Mouse (Mus musculus) forebrain, embryonic 16.5 days (tissue): ENCODE measurements around the gene Gprc5c. TPM values are rescaled to one million over a fixed set of nuclear protein-coding genes. Genes with fewer than 3 reads are reported as not detected.

Experiments
- ATAC-seq: fragments of 200-750 bp; cut with Nextera tagmentation; 2 replicates; pipeline ENCODE4 v1.8.0; 2017; ENCODE audit warnings: mild to moderate bottlenecking, moderate library complexity
- H3K27ac ChIP-seq: fragments of 300-500 bp; sonication (generic); 2 replicates; pipeline ENCODE4 v1.5.1; 2014; ENCODE audit warnings: low read length, control low read depth
- H3K27me3 ChIP-seq: fragments of 300-500 bp; sonication (generic); replicated peaks from 2 replicates; pipeline ENCODE4 v1.6.1; 2014; ENCODE audit warnings: low read length; ENCODE audit not compliant: control insufficient read depth, insufficient read depth
- H3K36me3 ChIP-seq: fragments of 300-500 bp; sonication (generic); 2 replicates; pipeline ENCODE4 v1.6.1; 2014; ENCODE audit not compliant: control insufficient read depth, insufficient read depth
- H3K4me1 ChIP-seq: fragments of 300-500 bp; sonication (generic); replicated peaks from 2 replicates; pipeline ENCODE4 v1.6.1; 2014; ENCODE audit warnings: low read length; ENCODE audit not compliant: control insufficient read depth, insufficient read depth
- H3K4me2 ChIP-seq: fragments of 300-500 bp; sonication (generic); 2 replicates; pipeline ENCODE4 v1.6.1; 2014; ENCODE audit warnings: mild to moderate bottlenecking, low read length, control low read depth
- H3K4me3 ChIP-seq: fragments of 300-500 bp; sonication (generic); replicated peaks from 2 replicates; pipeline ENCODE4 v1.5.1; 2014; ENCODE audit warnings: mild to moderate bottlenecking, low read length, control low read depth
- H3K9ac ChIP-seq: fragments of 300-500 bp; sonication (generic); replicated peaks from 2 replicates; pipeline ENCODE4 v1.6.1; 2014; ENCODE audit warnings: low read depth, low read length, control low read depth
- H3K9me3 ChIP-seq: fragments of 300-500 bp; sonication (generic); 2 replicates; pipeline ENCODE4 v1.6.1; 2016; ENCODE audit warnings: low read length; ENCODE audit not compliant: control insufficient read depth
- WGBS: fragments of 180-500 bp; shearing (Covaris S2); extraction: QIAGEN DNeasy Blood & Tissue Kit; methylation state at CpG from one replicate; pipeline ENCODE4 v1.1.7; 2014; 5-methylcytosine and 5-hydroxymethylcytosine counted together
- polyA plus RNA-seq: library from polyadenylated mRNA; unstranded; fragments of >200 nt; fragmentation: Nextera tagmentation; extraction: Ambion mirVana; gene quantifications from 2 replicates; pipeline ENCODE4 v1.2.1, GENCODE M21; 2015

Gprc5c gene
- polyA plus RNA-seq, 1 experiment from 2014 or later = 6.1 TPM

DNA sequence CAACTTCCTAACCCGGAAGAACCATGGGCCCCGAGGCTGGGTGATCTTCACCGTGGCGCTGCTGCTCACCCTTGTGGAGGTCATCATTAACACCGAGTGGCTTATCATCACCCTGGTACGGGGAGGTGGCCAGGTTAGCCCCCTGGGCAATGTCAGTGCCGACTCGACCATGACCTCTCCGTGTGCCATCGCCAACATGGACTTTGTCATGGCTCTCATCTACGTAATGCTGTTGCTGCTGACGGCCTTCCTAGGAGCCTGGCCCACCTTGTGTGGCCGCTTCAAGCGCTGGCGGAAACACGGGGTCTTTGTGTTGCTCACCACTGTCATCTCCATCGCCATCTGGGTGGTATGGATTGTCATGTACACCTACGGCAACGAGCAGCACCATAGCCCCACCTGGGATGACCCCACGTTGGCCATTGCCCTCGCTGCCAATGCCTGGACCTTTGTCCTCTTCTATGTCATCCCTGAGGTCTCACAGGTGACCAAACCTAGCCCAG lies 13.0 kb downstream of the Gprc5c start:
- Histone ChIP-seq H3K27ac (no peak overlapping the region), H3K9ac (no peak overlapping the region), H3K4me1 (peaks cover 4% of the 10 kb centered on the region; the same call in 1 of the 2 replicates), H3K36me3 (no peaks in the 10 kb centered on the region), H3K4me2 (no peak overlapping the region), H3K4me3 (no peak overlapping the region), H3K9me3 (no peaks in the 10 kb centered on the region), H3K27me3 (no peaks in the 10 kb centered on the region)
- ATAC-seq = no peak
- WGBS = 93% methylated on average over 21 of the region's 21 CpGs

DNA sequence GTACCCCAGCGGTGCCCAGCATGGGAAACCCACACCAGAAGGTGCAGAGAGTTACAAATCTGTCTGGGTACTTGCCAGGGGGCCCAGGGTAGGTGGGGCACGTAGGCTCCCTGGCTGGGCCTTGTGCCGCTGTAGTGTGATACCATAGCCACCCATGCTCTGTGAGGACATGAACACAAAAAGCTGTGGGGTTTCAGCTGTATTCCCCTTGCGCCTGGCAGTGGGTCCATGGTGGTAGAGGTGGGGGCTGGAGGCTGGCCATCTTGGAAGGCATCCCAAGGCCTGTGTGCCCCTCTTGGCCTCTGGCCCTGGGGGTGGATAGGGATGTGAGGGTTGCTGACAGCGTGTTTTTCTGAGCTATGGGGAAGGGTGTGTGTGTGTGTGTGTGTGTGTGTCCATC lies 15.0 kb downstream of the Gprc5c start:
- H3K36me3 ChIP-seq = no peaks in the 10 kb centered on the region
- peaks cover 4% of the 10 kb centered on the region; the same call in 1 of the 2 replicates for H3K4me1 ChIP-seq
- 76% methylated on average over 5 of the region's 5 CpGs for WGBS
- no peak overlapping the region for H3K9ac ChIP-seq
- no peaks in the 10 kb centered on the region for H3K9me3 ChIP-seq
- H3K4me3 ChIP-seq = no peak overlapping the region
- no peaks in the 10 kb centered on the region for H3K27me3 ChIP-seq
- no peak for ATAC-seq
- no peak overlapping the region for H3K4me2 ChIP-seq
- H3K27ac ChIP-seq = no peak overlapping the region

DNA sequence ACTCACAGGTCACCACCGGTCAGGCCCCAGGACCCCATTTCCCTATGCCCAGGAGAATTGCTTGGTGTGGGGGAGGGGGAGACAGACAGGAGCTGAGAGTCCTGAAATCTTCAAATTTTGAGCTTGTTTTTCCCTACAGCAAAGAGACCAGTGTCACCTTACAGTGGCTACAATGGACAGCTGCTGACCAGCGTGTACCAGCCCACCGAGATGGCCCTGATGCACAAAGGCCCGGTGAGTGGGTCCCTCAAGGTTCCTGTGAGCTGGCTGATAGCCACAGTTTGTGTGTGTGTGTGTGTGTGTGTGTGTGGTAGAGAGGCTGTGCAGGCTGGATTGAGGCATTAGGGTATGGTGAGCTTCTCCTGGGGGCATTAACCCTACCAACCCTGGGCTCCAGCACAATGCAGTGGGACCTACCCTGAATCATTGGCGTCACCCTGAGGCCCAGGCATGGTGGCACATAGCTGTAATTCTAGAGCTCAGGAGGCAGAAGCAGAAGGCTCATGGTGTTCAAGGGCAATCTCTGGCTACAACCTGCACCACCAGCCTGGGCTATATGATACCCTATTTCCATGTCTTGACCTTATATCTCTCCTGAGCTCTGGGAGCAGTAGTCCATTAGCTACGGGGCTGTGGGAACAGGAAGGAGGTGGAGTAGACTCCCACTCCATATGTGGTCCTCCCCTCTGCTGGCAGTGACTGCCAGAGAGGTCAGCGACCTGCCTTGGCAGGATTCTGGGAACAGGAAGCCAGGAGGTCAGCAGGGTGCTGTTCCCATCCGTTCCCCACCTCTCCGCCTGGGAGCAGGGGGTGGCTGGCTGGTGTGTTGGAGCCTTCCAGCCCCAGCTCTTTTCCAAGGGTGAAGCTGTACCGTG lies 15.8 kb downstream of the Gprc5c start:
- H3K9me3 ChIP-seq = no peaks in the 10 kb centered on the region
- H3K27me3 ChIP-seq = no peaks in the 10 kb centered on the region
- H3K4me1 ChIP-seq = peaks cover 4% of the 10 kb centered on the region; the same call in 1 of the 2 replicates
- no peak for ATAC-seq
- no peak overlapping the region for H3K4me2 ChIP-seq
- H3K36me3 ChIP-seq = no peaks in the 10 kb centered on the region
- WGBS = 73% methylated on average over 10 of the region's 10 CpGs
- H3K27ac ChIP-seq = no peak overlapping the region
- no peak overlapping the region for H3K4me3 ChIP-seq
- no peak overlapping the region for H3K9ac ChIP-seq

DNA sequence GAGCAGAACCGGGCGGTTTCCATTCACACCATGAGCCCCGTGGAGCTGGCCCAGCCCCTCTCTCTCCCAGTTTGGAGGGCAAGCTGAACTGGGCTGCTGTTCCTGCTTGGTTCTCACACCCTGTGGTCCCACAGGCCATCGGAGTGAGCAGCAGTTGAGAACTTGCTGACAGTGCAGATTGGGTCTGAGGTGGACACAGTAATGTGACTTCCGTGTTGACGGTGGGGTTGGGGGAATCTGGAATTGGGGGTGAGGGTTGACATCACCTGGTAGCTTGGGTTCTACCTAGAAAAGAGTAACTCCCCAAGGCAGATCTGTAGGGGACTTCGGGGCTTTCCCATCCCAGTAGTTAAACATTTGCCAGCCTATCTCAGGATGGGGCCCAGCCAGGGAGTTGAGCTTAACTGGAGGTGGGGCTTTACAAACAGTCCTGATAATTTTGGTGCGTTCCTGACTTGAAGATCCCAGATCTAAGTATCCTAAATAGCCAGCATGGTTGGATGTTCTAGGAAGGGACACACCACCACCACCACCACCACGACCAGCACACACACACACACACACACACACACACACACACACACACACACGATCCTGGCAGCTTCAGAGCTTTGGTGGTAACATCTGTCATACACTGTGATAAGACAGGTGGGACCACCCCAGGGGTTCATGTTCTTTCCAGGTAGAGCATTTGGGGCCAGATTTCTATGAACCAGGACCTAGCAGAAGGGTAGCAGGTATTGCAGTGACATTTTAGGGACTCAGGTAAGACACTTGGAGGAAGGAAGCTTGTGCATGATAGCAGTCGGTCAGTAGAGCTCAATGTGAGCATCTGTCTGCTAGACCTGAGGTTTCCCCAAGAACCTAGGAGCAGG lies 16.6 kb downstream of the Gprc5c start:
- H3K9me3 ChIP-seq = no peaks in the 10 kb centered on the region
- ATAC-seq = no peak
- no peak overlapping the region; the same call in 1 of the 2 replicates for H3K27ac ChIP-seq
- H3K9ac ChIP-seq = no peak overlapping the region
- WGBS = 87% methylated on average over 11 of the region's 11 CpGs
- no peaks in the 10 kb centered on the region for H3K36me3 ChIP-seq
- H3K4me1 ChIP-seq = peaks cover 4% of the 10 kb centered on the region; the same call in 1 of the 2 replicates
- H3K4me2 ChIP-seq = no peak overlapping the region
- no peak overlapping the region for H3K4me3 ChIP-seq
- no peaks in the 10 kb centered on the region for H3K27me3 ChIP-seq

DNA sequence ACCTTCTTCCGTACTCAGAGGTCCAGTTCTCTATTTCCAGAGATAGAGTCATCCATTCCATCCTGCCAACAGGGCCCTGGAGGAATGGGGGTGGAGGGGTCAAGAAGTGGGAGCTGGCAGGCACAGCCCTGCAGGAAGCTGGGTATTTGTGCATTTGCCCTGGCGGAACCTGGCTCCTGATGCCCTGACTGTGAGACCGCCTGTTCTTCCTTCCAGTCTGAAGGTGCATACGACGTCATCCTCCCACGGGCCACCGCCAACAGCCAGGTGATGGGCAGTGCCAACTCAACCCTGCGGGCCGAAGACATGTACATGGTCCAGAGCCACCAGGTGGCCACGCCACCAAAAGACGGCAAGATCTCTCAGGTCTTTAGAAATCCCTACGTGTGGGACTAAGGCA lies 17.3 kb downstream of the Gprc5c start:
- H3K27me3 ChIP-seq = no peaks in the 10 kb centered on the region
- no peaks in the 10 kb centered on the region for H3K9me3 ChIP-seq
- H3K4me1 ChIP-seq = peaks cover 8% of the 10 kb centered on the region
- H3K36me3 ChIP-seq = no peaks in the 10 kb centered on the region
- 90% methylated on average over 12 of the region's 12 CpGs for WGBS
- ATAC-seq = no peak
- no peak overlapping the region for H3K9ac ChIP-seq
- H3K27ac ChIP-seq = no peak overlapping the region
- no peak overlapping the region for H3K4me3 ChIP-seq
- H3K4me2 ChIP-seq = no peak overlapping the region

DNA sequence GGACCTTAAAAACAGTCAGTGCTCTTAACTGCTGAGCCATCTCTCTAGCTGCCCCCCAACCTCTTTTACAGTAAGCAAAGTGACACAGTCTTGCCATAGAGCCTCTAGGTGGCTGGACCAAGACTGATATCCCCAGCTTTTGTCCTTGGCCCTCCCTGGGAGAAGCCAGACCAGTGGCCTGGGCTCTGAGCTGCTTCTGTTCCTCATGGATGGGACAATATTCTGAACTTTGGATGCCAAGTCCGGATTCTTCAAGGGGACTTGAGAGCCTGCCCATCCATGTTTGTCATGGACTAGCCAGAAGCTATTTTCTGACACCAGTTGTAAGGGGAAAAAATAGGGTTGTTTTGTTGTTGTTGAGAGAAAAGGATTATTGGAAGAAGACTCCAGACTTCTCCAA lies 18.8 kb downstream of the Gprc5c start:
- no peak for ATAC-seq
- Histone ChIP-seq H3K36me3 (no peaks in the 10 kb centered on the region), H3K27ac (no peak overlapping the region), H3K4me3 (no peak overlapping the region), H3K4me2 (no peak overlapping the region), H3K27me3 (no peaks in the 10 kb centered on the region), H3K9me3 (no peaks in the 10 kb centered on the region), H3K9ac (no peak overlapping the region), H3K4me1 (peaks cover 9% of the 10 kb centered on the region)
- WGBS = 93% methylated on average over 1 of the region's 1 CpGs

DNA sequence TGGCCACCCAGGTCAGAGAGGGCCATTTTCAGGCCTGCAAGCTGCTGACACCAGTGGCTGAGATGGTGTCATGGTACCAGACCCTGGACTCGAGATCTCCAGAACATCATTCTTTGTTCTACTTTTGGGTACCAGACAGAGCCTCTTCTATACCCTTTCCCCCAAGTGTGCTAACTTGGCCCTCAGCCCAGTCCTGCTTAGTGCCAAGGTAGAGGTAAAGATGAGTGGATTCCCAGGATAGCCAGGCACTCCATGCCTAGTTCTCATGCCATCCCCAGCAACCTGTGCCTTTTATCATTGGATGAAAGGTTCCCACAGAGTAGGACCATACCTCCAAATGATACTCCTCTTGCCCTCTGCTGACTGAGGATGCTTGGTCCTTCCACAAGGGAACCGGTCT lies 20.6 kb downstream of the Gprc5c start:
- WGBS = 80% methylated on average over 2 of the region's 2 CpGs
- ATAC-seq = no peak
- no peaks in the 10 kb centered on the region for H3K27me3 ChIP-seq
- H3K27ac ChIP-seq = no peak overlapping the region
- H3K36me3 ChIP-seq = no peaks in the 10 kb centered on the region
- H3K9me3 ChIP-seq = no peaks in the 10 kb centered on the region
- no peak overlapping the region for H3K9ac ChIP-seq
- H3K4me2 ChIP-seq = no peak overlapping the region
- H3K4me1 ChIP-seq = peaks cover 5% of the 10 kb centered on the region
- no peak overlapping the region for H3K4me3 ChIP-seq

DNA sequence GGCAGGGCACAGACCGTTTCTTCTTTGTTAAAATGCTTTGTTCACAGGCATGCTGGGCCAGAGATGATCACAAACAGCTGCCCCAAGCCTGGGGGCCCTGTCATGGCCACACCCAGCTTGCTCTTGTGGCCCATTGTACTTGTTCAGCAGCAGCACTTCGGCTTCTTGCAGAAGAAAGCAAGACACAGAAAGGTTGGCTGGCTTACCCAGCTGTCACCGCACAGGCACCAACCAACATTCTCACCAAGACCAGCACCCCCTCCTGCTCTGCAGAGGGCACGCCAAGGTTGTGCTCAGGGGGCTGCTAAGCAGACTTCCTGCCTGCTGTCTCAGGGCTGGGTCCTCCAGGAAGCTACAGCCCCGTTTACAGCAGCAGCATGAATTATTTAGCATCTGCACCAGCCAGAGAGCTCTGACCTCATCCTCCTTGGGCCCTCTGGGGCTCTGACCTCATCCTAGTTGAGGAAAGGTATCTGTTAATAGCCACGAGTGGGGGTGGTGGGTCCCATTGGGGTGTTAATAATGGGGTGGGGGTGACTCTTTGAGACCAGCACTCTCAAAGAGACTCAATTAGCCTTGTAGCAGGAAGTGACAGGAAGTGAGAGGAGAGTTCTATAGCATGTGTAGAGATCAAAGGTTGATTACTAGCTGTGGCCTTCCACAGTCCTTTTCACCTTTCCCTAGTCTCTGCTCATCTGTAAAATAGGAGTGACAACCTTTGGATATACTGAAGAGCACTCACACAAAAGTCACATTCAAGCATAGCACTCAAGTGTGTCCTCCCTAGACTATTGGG lies 22.3 kb downstream of the Gprc5c start:
- Histone ChIP-seq H3K9me3 (no peaks in the 10 kb centered on the region), H3K27ac (no peak overlapping the region), H3K27me3 (no peaks in the 10 kb centered on the region), H3K4me1 (peaks cover 5% of the 10 kb centered on the region), H3K4me2 (no peak overlapping the region), H3K4me3 (no peak overlapping the region), H3K9ac (0 out of 2 replicates have a peak overlapping the region, but pooled peaks have one; percentile 2), H3K36me3 (no peaks in the 10 kb centered on the region)
- ATAC-seq = no peak
- 19% methylated on average over 6 of the region's 6 CpGs for WGBS
